Mouse (Mus musculus): ENCODE measurements at regions not wholly inside any gene's neighbourhood (a gene's known extent, or its start where the extent isn't known, plus 50 kb on each side); places are given as distances from the start of the nearest gene placed in this dataset.

- H3K4me2 ChIP-seq (ENCODE audit: insufficient read depth, low read depth, poor library complexity, severe bottlenecking) = no peak overlapping the region
- in situ Hi-C loops (cut with MboI; ENCODE audit: low pct_ligation_motif_present, low pct_unique_long_range_greater_than_20kb, low sequenced_read_pairs) = loop anchor here (25.0 kb wide), 1 partner anchor 980 kb away; no protein-coding TSS in a partner anchor
Observed at GRCm38 (mm10) chr4:56492537-56493221, 247.2 kb upstream of the Gm26657 start.

GRCm38 (mm10) chr4:56489361-56489760 is 250.5 kb upstream of the Gm26657 start:
- Histone ChIP-seq H3K9me3 (replicated peaks; ENCODE audit: low read length) (no peaks in the 10 kb centered on the region), H3K4me2 (ENCODE audit: insufficient read depth, low read depth, poor library complexity, severe bottlenecking) (no peak overlapping the region), H3K36me3 (replicated peaks in 1 of 2; ENCODE audit: control insufficient read depth in 1 of 2, insufficient read depth in 1 of 2, low read length in 1 of 2) (no peaks in the 10 kb centered on the region), H3K27me3 (replicated peaks) (no peaks in the 10 kb centered on the region), H3K79me2 (replicated peaks; ENCODE audit: control insufficient read depth, extremely low read depth, insufficient read depth, poor library complexity, severe bottlenecking) (no peaks in the 10 kb centered on the region), H3K9ac (ENCODE audit: insufficient read depth, low read depth) (no peak overlapping the region), H3K4me3 (replicated peaks in 1 of 3; ENCODE audit: low read depth in 2 of 3, low read length in 2 of 3, poor library complexity in 1 of 3) (no peak overlapping the region), H3K27ac (ENCODE audit: insufficient read depth, low read depth) (no peak overlapping the region), H3K4me1 (ENCODE audit: control insufficient read depth in 1 of 2, insufficient read depth in 2 of 2) (0 out of 4 replicates have a peak, but pooled peaks cover 0 to 4% of the 10 kb centered on the region in 2 experiments)
- in situ Hi-C loops (cut with MboI; ENCODE audit: low pct_ligation_motif_present, low pct_unique_long_range_greater_than_20kb, low sequenced_read_pairs) = loop anchor here (25.0 kb wide), 1 partner anchor 977 kb away; no protein-coding TSS in a partner anchor
- TF ChIP-seq JUN (IDR thresholded peaks at IDR 0.05; ENCODE audit: insufficient read depth, low read depth, low read length) (no peak), PAX5 (IDR thresholded peaks at IDR 0.05; ENCODE audit: low read length) (no peak), SIN3A (IDR thresholded peaks at IDR 0.05; ENCODE audit: low read length) (no peak), ZKSCAN1 (IDR thresholded peaks at IDR 0.05; ENCODE audit: borderline replicate concordance, low read depth, low read length) (no peak), SMC3 (IDR thresholded peaks at IDR 0.05; ENCODE audit: low read depth, low read length) (no peak), RCOR1 (conservative IDR thresholded peaks at IDR 0.05; ENCODE audit: low read depth, low read length) (no peak), BHLHE40 (IDR thresholded peaks at IDR 0.05; ENCODE audit: low read depth, low read length) (no peak), JUND (conservative IDR thresholded peaks at IDR 0.05; ENCODE audit: low read depth, low read length) (no peak), MAX (IDR thresholded peaks at IDR 0.05; ENCODE audit: low read length) (no peak), CHD2 (IDR thresholded peaks at IDR 0.05; ENCODE audit: low read length) (no peak), IRF4 (IDR thresholded peaks at IDR 0.05; ENCODE audit: low read depth, low read length) (no peak), CTCF (conservative IDR thresholded peaks at IDR 0.05 in 1 of 2, IDR thresholded peaks at IDR 0.05 in 1 of 2; ENCODE audit: low read depth in 2 of 2, low read length in 2 of 2) (no peak), UBTF (IDR thresholded peaks at IDR 0.05; ENCODE audit: low read depth, low read length) (no peak), GABPA (IDR thresholded peaks at IDR 0.05; ENCODE audit: insufficient replicate concordance, low read depth, low read length) (no peak), EP300 (IDR thresholded peaks at IDR 0.05; ENCODE audit: low read length) (no peak), ETS1 (conservative IDR thresholded peaks at IDR 0.05; ENCODE audit: low read depth, low read length) (no peak), TBP (conservative IDR thresholded peaks at IDR 0.05; ENCODE audit: low read depth, low read length) (no peak), KAT2A (IDR thresholded peaks at IDR 0.05; ENCODE audit: insufficient replicate concordance, low read length) (no peak), MXI1 (IDR thresholded peaks at IDR 0.05; ENCODE audit: low read depth, low read length) (no peak), ELF1 (IDR thresholded peaks at IDR 0.05; ENCODE audit: low read depth, low read length) (no peak)
- dilution Hi-C loops (cut with MboI; ENCODE audit: extremely low pct_ligation_motif_present, extremely low pct_unique_long_range_greater_than_20kb, low sequenced_read_pairs) = no loop called here
- DNase-seq (ENCODE audit: extremely low read depth) = no peak

More at GRCm38 (mm10) chr4:56492537-56493221, 247.2 kb upstream of the Gm26657 start:
- H3K9me3 ChIP-seq (replicated peaks; ENCODE audit: low read length) = no peaks in the 10 kb centered on the region
- H3K4me3 ChIP-seq (replicated peaks in 1 of 3; ENCODE audit: low read depth in 2 of 3, low read length in 2 of 3, poor library complexity in 1 of 3) = no peak overlapping the region
- peak; percentile 90 for TF ChIP-seq RAD21 (IDR thresholded peaks at IDR 0.05; ENCODE audit: low read depth, low read length)
- TF ChIP-seq BHLHE40 (IDR thresholded peaks at IDR 0.05; ENCODE audit: low read depth, low read length) = no peak
- peak; percentile 33 to 81; a peak in 3 of 4 replicates for TF ChIP-seq CTCF (conservative IDR thresholded peaks at IDR 0.05 in 1 of 2, IDR thresholded peaks at IDR 0.05 in 1 of 2; ENCODE audit: low read depth in 2 of 2, low read length in 2 of 2)
- TF ChIP-seq SMC3 (IDR thresholded peaks at IDR 0.05; ENCODE audit: low read depth, low read length) = peak; percentile 82
- TF ChIP-seq ZC3H11A (IDR thresholded peaks at IDR 0.05; ENCODE audit: low read depth, low read length) = peak; percentile 72
- TF ChIP-seq POLR2A (IDR thresholded peaks at IDR 0.05; ENCODE audit: low read depth, low read length) = no peak
- TF ChIP-seq USF2 (conservative IDR thresholded peaks at IDR 0.05; ENCODE audit: low read depth, low read length) = no peak
- no peak for TF ChIP-seq HCFC1 (IDR thresholded peaks at IDR 0.05; ENCODE audit: low read depth, low read length)
- no peaks in the 10 kb centered on the region for H3K36me3 ChIP-seq (replicated peaks in 1 of 2; ENCODE audit: control insufficient read depth in 1 of 2, insufficient read depth in 1 of 2, low read length in 1 of 2)
- 0 out of 4 replicates have a peak, but pooled peaks cover 0 to 4% of the 10 kb centered on the region in 2 experiments for H3K4me1 ChIP-seq (ENCODE audit: control insufficient read depth in 1 of 2, insufficient read depth in 2 of 2)
- H3K9ac ChIP-seq (ENCODE audit: insufficient read depth, low read depth) = no peak overlapping the region
- DNase-seq (ENCODE audit: extremely low read depth) = peak; percentile 64
- H3K79me2 ChIP-seq (replicated peaks; ENCODE audit: control insufficient read depth, extremely low read depth, insufficient read depth, poor library complexity, severe bottlenecking) = no peaks in the 10 kb centered on the region
- H3K27ac ChIP-seq (ENCODE audit: insufficient read depth, low read depth) = no peak overlapping the region
- no peaks in the 10 kb centered on the region for H3K27me3 ChIP-seq (replicated peaks)
- dilution Hi-C loops (cut with MboI; ENCODE audit: extremely low pct_ligation_motif_present, extremely low pct_unique_long_range_greater_than_20kb, low sequenced_read_pairs) = no loop called here

Data from CH12.LX (cell line).